Mouse (Mus musculus) E14TG2a.4 (cell line): ENCODE data around the gene Ptprb.

Experiments used
- CTCF ChIP-seq: conservative IDR thresholded peaks from 2 replicates; pipeline ENCODE4 v1.5.1; 2014; ENCODE audit warnings: low read length
- POU5F1 ChIP-seq: IDR thresholded peaks from 2 replicates; pipeline ENCODE4 v1.6.1; 2014; ENCODE audit warnings: low read length, borderline replicate concordance

GRCm38 (mm10) chr10:116271470-116271915, 3.8 kb upstream of the Ptprb start:
- TF ChIP-seq CTCF (no peak), POU5F1 (no peak)
